Mouse (Mus musculus) hindbrain, embryonic 15.5 days (tissue): ENCODE measurements at regions not wholly inside any gene's neighbourhood (a gene's known extent, or its start where the extent isn't known, plus 50 kb on each side); places are given as distances from the start of the nearest gene placed in this dataset.

ENCODE experiments used
- ATAC-seq: fragments of 200-750 bp; cut with Nextera tagmentation; 2 replicates; pipeline ENCODE4 v1.8.0; 2017; ENCODE audit warnings: low read depth, moderate number of reproducible peaks, moderate TSS enrichment; ENCODE audit not compliant: low FRiP score
- H3K27ac ChIP-seq: fragments of 300-500 bp; sonication (generic); replicated peaks from 2 replicates; pipeline ENCODE4 v1.5.1; 2015; ENCODE audit warnings: mild to moderate bottlenecking, inconsistent platforms
- H3K27me3 ChIP-seq: fragments of 300-500 bp; sonication (generic); 2 replicates; pipeline ENCODE4 v1.6.1; 2015; ENCODE audit warnings: control low read depth, inconsistent platforms
- H3K36me3 ChIP-seq: fragments of 300-500 bp; sonication (generic); 2 replicates; pipeline ENCODE4 v1.6.1; 2015; ENCODE audit warnings: control low read depth, inconsistent platforms
- H3K4me1 ChIP-seq: fragments of 300-500 bp; sonication (generic); replicated peaks from 2 replicates; pipeline ENCODE4 v1.6.1; 2015; ENCODE audit warnings: control low read depth, inconsistent platforms
- H3K4me2 ChIP-seq: fragments of 300-500 bp; sonication (generic); 2 replicates; pipeline ENCODE4 v1.6.1; 2015; ENCODE audit warnings: moderate library complexity, mild to moderate bottlenecking, inconsistent platforms
- H3K4me3 ChIP-seq: fragments of 300-500 bp; sonication (generic); 2 replicates; pipeline ENCODE4 v1.5.1; 2015; ENCODE audit warnings: mild to moderate bottlenecking, inconsistent platforms
- H3K9ac ChIP-seq: fragments of 300-500 bp; sonication (generic); 2 replicates; pipeline ENCODE4 v1.6.1; 2015; ENCODE audit warnings: inconsistent platforms
- H3K9me3 ChIP-seq: fragments of 300-500 bp; sonication (generic); 2 replicates; pipeline ENCODE4 v1.6.1; 2016; ENCODE audit warnings: control low read depth, inconsistent platforms
- WGBS: fragments of 180-500 bp; shearing (Covaris S2); methylation state at CpG from one replicate; pipeline ENCODE4 v1.1.7; 2015; 5-methylcytosine and 5-hydroxymethylcytosine counted together

DNA sequence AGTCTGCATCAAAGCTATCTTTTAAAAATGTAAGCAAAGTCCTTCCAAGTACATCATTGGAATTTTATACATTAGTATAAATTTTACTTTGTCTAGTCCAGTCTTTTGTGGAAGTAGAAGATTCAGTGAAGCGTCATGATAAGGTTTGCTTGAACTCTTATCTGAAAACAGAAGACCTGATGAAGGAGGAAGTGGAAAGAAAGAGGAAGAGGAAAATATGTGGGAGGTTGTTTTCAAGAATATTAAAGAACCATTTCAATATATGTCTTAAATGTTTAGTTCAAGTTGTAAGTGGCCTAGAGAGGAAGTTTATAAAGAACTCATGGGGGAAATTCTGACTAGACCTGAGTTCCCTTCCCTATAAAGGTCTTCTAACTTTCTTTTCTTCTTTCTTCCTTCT, 462.3 kb upstream of the Mef2c start:
- Histone ChIP-seq H3K36me3 (no peaks in the 10 kb centered on the region), H3K4me2 (no peak overlapping the region), H3K4me1 (no peaks in the 10 kb centered on the region), H3K4me3 (no peak overlapping the region), H3K9ac (no peak overlapping the region), H3K27ac (no peak overlapping the region), H3K27me3 (no peaks in the 10 kb centered on the region), H3K9me3 (no peaks in the 10 kb centered on the region)
- 97% methylated on average over 1 of the region's 1 CpGs for WGBS
- no peak for ATAC-seq

DNA sequence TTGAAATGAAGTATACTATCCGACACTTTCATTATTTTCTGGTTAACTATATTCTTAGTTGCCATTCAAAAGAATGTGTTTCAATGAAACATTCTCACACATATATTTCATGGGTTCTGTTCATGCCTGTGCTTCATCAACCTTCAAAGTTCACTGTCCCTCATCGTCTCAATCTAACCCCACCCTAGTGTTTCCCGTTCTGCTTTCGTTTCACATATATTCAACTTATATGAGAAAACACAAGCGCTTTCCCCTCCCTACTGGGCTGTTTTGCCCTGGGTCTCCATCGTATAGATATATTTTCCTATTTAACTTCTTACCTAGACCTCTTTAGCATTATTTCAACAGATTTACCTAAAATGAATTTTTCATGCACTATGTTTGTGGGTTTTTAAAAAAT, 458.3 kb upstream of the Mef2c start:
- no peak overlapping the region for H3K4me3 ChIP-seq
- H3K9me3 ChIP-seq, result no peaks in the 10 kb centered on the region
- no peaks in the 10 kb centered on the region for H3K27me3 ChIP-seq
- no peak overlapping the region for H3K27ac ChIP-seq
- no peak for ATAC-seq
- no peaks in the 10 kb centered on the region for H3K36me3 ChIP-seq
- H3K9ac ChIP-seq, result no peak overlapping the region
- no peaks in the 10 kb centered on the region for H3K4me1 ChIP-seq
- 94% methylated on average over 6 of the region's 6 CpGs for WGBS
- no peak overlapping the region for H3K4me2 ChIP-seq

DNA sequence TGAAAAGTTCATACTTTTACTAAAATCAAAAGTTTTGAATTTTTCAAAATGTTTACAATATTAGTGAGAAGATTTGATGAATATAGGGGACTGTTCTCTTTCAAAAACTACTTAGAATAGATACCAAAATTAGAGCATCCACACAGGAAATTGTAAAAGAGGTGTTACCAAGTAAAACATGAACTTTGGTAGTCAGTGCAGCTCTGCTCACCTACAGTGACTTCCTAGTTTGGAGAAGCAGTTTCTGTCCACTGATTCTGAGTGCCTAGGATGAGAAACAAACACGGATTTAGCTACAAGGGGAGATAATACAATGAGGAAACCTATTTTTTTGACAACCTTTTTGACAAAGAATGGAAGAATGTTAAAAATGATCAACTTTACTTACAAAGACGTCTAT, 457.9 kb upstream of the Mef2c start:
- no peak for ATAC-seq
- H3K9me3 ChIP-seq, result no peaks in the 10 kb centered on the region
- H3K9ac ChIP-seq, result no peak overlapping the region
- no peak overlapping the region for H3K4me2 ChIP-seq
- no peaks in the 10 kb centered on the region for H3K36me3 ChIP-seq
- no peak overlapping the region for H3K27ac ChIP-seq
- H3K4me3 ChIP-seq, result no peak overlapping the region
- 86% methylated on average over 2 of the region's 2 CpGs for WGBS
- H3K27me3 ChIP-seq, result no peaks in the 10 kb centered on the region
- no peaks in the 10 kb centered on the region for H3K4me1 ChIP-seq

DNA sequence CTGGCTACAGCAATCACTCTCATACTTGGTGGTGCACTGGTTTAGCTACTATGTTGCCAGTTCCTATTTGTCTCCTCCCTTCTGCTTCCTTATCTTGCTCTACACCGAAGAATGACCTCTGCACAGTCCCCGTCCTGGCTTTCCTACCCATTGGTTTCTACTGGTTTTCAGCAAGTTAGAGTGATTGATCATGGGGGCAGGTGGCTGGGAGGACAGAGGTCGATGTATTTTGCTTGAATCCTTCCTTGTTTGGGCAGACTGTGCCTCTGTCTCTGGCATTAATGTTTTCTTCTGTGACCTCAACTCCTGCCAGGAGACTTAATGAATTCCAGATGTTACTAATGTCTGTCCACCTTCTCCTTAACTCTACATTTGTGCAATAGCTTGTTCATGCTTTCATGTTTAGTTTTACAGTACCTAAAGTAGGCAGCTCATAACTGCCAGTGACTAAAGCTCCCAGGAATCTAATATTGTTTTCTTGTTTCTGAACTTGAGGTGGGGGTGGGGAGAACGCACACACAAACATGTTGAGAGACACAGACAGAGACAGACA, 457.2 kb upstream of the Mef2c start:
- H3K9me3 ChIP-seq, result no peaks in the 10 kb centered on the region
- H3K27me3 ChIP-seq, result no peaks in the 10 kb centered on the region
- H3K9ac ChIP-seq, result no peak overlapping the region
- no peaks in the 10 kb centered on the region for H3K4me1 ChIP-seq
- H3K27ac ChIP-seq, result no peak overlapping the region
- 75% methylated on average over 4 of the region's 4 CpGs for WGBS
- no peak overlapping the region for H3K4me3 ChIP-seq
- no peak for ATAC-seq
- H3K4me2 ChIP-seq, result no peak overlapping the region
- no peaks in the 10 kb centered on the region for H3K36me3 ChIP-seq

DNA sequence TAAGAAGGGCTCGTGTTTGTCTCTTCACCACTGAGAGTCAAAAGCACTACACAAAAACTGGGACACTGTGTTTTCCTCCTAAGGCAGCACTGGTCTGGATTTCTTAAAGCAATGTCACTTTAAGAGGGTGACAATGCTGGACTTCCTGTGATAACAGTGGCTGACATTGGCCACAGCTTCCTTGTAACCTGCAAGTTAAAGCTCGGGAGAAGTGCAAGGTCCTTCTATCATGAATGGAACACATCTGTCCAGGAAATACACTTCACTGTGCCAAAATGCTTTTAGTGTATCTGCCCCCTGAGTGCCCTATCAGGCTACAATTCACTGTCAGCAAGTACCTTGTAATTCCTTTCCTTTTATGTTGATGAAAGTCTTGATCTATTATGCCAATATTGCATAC, 448.0 kb upstream of the Mef2c start:
- ATAC-seq, result no peak
- Histone ChIP-seq H3K36me3 (no peaks in the 10 kb centered on the region), H3K4me3 (no peak overlapping the region), H3K27me3 (no peaks in the 10 kb centered on the region), H3K27ac (no peak overlapping the region), H3K4me2 (no peak overlapping the region), H3K9me3 (no peaks in the 10 kb centered on the region), H3K9ac (no peak overlapping the region), H3K4me1 (no peaks in the 10 kb centered on the region)
- 58% methylated on average over 2 of the region's 2 CpGs for WGBS

DNA sequence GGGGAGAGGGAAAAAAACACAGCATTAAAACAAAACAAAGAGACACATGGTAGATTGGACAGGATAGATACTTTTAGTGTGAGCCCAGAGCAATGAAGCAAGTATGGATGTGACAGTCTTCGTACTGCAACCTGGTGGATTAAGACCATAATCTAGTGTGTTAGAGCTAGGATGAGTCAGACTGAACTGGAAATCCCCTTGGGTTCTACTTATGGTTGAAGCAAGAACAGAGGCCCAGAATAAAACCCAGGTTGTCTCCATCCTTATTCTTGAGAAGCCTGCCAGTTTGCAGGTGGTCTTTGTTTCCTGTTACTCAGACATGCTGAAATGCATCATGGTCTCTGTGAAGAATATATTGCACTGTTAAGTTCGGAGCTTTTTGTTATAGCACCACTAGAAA, 447.4 kb upstream of the Mef2c start:
- Histone ChIP-seq H3K27me3 (no peaks in the 10 kb centered on the region), H3K9ac (no peak overlapping the region)
- 85% methylated on average over 2 of the region's 2 CpGs for WGBS

DNA sequence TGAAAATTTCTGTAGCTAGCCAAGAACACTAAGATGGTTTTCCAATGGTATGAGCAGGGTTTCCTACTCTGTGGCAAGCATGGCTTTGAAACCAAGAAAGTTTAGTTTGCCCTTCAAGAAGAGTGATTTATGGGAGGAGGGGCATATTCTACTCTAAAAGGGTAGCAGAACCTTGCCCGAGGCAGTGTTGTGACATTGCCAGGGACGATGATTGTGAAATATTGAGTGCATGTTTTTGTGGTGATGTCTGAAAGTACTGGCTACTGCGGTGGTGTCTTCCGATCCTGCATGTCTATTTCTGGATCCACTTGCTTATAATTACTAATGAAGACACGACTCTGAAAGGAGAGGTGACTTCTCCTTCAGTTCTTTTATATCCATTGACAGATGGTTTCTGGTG, 439.1 kb upstream of the Mef2c start:
- ATAC-seq, result no peak
- no peaks in the 10 kb centered on the region for H3K27me3 ChIP-seq
- H3K27ac ChIP-seq, result no peak overlapping the region
- H3K4me1 ChIP-seq, result no peaks in the 10 kb centered on the region
- H3K9me3 ChIP-seq, result no peaks in the 10 kb centered on the region
- WGBS, result 80% methylated on average over 5 of the region's 5 CpGs
- H3K36me3 ChIP-seq, result no peaks in the 10 kb centered on the region
- no peak overlapping the region for H3K4me3 ChIP-seq
- no peak overlapping the region for H3K4me2 ChIP-seq
- no peak overlapping the region for H3K9ac ChIP-seq

More for the DNA sequence above, 447.4 kb upstream of the Mef2c start:
- no peak overlapping the region for H3K4me3 ChIP-seq
- H3K4me1 ChIP-seq, result no peaks in the 10 kb centered on the region
- H3K36me3 ChIP-seq, result no peaks in the 10 kb centered on the region
- no peak overlapping the region for H3K27ac ChIP-seq
- ATAC-seq, result no peak
- no peaks in the 10 kb centered on the region for H3K9me3 ChIP-seq
- no peak overlapping the region for H3K4me2 ChIP-seq

DNA sequence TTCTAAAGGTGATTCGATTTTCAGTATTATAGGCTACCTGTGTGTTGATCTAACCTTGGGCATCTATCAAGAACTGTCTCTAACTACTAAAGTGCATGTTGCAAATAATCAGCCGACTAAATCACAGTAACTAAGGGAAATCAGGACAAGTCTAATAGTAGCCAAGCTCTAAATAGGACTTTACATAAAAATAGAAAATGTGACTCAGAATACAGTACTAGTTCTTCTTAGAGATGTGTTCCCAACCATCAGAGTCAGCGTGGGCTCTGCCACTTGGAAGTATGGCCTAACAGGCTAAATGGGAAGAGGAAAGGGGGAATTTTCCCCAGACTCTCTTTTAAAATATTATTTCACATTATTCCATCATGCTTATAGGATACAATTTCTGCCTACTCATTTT, 438.6 kb upstream of the Mef2c start:
- H3K9me3 ChIP-seq, result no peaks in the 10 kb centered on the region
- no peaks in the 10 kb centered on the region for H3K27me3 ChIP-seq
- no peaks in the 10 kb centered on the region for H3K4me1 ChIP-seq
- H3K9ac ChIP-seq, result no peak overlapping the region
- no peak overlapping the region for H3K4me2 ChIP-seq
- no peak overlapping the region for H3K27ac ChIP-seq
- 94% methylated on average over 3 of the region's 3 CpGs for WGBS
- ATAC-seq, result no peak
- H3K4me3 ChIP-seq, result no peak overlapping the region
- H3K36me3 ChIP-seq, result no peaks in the 10 kb centered on the region

DNA sequence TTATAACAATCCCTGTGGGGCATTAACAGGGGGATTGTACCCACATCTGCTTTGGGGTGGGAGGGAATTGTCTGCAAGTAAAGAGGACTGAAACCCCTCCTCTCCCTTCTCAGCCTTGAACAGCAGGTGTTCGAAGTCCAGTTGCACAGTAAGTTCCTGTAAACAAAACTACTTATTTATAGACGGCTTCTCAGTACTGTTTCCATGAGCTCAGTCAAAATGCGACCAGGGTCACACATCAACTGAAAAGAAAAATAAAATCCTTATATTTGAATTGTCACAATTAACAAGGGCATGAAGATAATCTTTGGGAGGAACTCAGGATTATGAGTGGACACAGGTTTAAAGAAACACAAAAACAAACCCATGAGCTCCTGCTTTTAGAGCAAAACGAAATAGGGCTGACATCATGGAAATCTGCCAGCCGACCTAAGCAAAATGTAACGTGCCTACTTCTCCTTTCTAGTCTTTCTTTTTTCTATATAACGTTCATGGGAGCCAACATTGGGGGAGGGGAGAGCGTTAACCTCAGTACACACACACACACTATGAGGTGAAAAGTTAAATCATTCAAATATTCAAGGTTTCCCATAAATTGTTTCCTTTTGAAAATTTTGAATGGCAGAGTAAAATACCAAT, 437.6 kb upstream of the Mef2c start:
- 76% methylated on average over 8 of the region's 8 CpGs for WGBS
- no peaks in the 10 kb centered on the region for H3K27me3 ChIP-seq
- no peak overlapping the region for H3K4me3 ChIP-seq
- no peaks in the 10 kb centered on the region for H3K4me1 ChIP-seq
- H3K4me2 ChIP-seq, result no peak overlapping the region
- no peak overlapping the region for H3K9ac ChIP-seq
- ATAC-seq, result no peak
- H3K36me3 ChIP-seq, result no peaks in the 10 kb centered on the region
- H3K27ac ChIP-seq, result no peak overlapping the region
- H3K9me3 ChIP-seq, result no peaks in the 10 kb centered on the region

DNA sequence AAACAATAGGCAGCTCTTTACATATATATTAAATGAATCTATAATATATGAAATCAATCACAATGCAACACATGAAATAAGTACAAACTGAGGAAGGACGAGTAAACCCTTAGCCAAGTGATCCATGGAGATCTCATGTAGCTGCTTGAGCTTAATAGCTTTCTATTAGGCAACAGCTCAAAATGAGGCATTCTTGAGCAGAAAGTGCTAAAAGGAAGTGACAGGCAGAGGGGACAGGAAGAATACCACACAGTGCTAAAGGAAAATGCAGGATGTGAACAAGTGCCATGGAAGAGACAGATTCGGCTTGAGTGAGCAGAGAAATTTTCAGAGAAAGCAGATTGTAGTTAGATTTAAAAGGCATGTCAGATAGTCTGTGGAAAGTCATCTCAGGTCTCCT, 436.3 kb upstream of the Mef2c start:
- no peak for ATAC-seq
- no peak overlapping the region for H3K4me2 ChIP-seq
- H3K4me3 ChIP-seq, result no peak overlapping the region
- H3K27ac ChIP-seq, result no peak overlapping the region
- no peaks in the 10 kb centered on the region for H3K4me1 ChIP-seq
- WGBS, result 70% methylated on average over 2 of the region's 2 CpGs
- no peaks in the 10 kb centered on the region for H3K9me3 ChIP-seq
- H3K36me3 ChIP-seq, result no peaks in the 10 kb centered on the region
- no peaks in the 10 kb centered on the region for H3K27me3 ChIP-seq
- H3K9ac ChIP-seq, result no peak overlapping the region

DNA sequence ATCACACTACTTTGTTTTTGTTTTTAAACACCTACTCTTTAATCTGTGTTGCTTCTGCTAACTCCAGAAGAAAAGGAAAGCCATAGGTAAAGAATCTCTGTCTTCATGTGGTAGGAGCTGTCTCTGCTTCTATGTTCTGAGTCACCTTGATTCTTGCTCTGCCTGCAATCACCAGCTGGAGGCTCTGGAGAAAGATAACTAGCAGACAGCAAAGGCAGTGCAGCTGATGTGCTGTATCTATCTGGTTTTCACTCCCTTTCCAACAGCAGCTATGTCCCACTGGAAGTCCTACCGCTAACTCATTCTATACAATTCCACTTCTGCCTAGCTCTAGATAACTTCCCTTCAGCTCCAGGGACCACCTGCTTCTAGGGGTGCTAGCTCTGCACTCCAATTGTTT, 435.2 kb upstream of the Mef2c start:
- Histone ChIP-seq H3K27me3 (no peaks in the 10 kb centered on the region), H3K27ac (no peak overlapping the region), H3K9me3 (no peaks in the 10 kb centered on the region), H3K36me3 (no peaks in the 10 kb centered on the region), H3K9ac (no peak overlapping the region), H3K4me2 (no peak overlapping the region), H3K4me1 (no peaks in the 10 kb centered on the region), H3K4me3 (no peak overlapping the region)
- 85% methylated on average over 1 of the region's 1 CpGs for WGBS
- ATAC-seq, result no peak

DNA sequence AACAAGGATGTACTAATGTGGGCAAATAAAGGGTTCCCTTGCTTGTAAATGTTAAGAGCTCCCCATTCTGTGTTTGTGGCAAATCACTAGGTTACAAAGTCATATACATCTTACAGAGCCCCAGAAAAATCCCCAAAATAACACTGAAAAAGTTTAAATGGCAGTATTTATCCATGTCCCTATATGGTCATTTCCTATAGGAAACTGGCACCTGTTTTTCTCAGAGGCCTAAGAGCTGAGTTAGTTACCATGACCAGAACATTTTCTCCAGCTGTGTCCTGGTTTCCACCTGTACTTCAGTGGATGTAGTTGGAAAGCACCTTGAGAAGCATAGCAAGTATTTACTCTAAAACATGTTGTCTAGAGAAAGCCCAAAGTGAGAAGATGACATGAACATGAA, 434.5 kb upstream of the Mef2c start:
- H3K27me3 ChIP-seq, result no peaks in the 10 kb centered on the region
- no peak overlapping the region for H3K4me2 ChIP-seq
- no peaks in the 10 kb centered on the region for H3K4me1 ChIP-seq
- ATAC-seq, result no peak
- H3K9ac ChIP-seq, result no peak overlapping the region
- H3K9me3 ChIP-seq, result no peaks in the 10 kb centered on the region
- H3K27ac ChIP-seq, result no peak overlapping the region
- no peaks in the 10 kb centered on the region for H3K36me3 ChIP-seq
- H3K4me3 ChIP-seq, result no peak overlapping the region

DNA sequence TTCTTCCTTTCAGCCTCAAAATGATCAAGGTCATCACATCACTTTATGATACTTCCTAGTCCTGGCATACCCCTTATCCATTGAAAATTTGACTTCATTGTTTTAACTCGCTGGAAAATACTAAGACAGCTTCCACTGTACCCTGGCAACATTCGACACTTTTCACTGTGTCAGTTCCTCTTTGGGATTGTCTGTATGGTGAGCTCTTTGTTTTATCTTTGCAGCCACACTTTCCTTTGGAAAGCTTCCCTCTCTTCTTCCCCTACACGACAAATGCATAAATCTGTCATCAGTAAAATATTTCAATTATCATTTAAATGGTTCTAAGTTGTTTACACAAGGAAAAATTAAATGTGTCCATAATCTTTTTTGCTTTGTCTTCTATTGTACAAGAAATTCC, 431.8 kb upstream of the Mef2c start:
- ATAC-seq, result no peak
- Histone ChIP-seq H3K9me3 (no peaks in the 10 kb centered on the region), H3K9ac (no peak overlapping the region), H3K4me3 (no peak overlapping the region), H3K36me3 (no peaks in the 10 kb centered on the region), H3K27me3 (no peaks in the 10 kb centered on the region), H3K4me2 (no peak overlapping the region), H3K4me1 (no peaks in the 10 kb centered on the region), H3K27ac (no peak overlapping the region)
- 66% methylated on average over 3 of the region's 3 CpGs for WGBS
